Mouse (Mus musculus) midbrain, embryonic 10.5 days (tissue): ENCODE results near the gene Ankrd65. TPM values are rescaled to one million over a fixed set of nuclear protein-coding genes. Genes with fewer than 3 reads are reported as not detected.

Source experiments
- DNase-seq: peaks from one replicate; pipeline ENCODE4 v3.0.0-alpha.2; 2017; ENCODE audit warnings: low spot score
- H3K27ac ChIP-seq: fragments of 300-500 bp; sonication (generic); replicated peaks from 2 replicates; pipeline ENCODE4 v1.5.1; 2016; ENCODE audit warnings: mild to moderate bottlenecking
- H3K27me3 ChIP-seq: fragments of 300-500 bp; sonication (generic); 2 replicates; pipeline ENCODE4 v1.6.1; 2016; ENCODE audit warnings: low read depth, mild to moderate bottlenecking; ENCODE audit not compliant: poor library complexity, severe bottlenecking
- H3K36me3 ChIP-seq: fragments of 300-500 bp; sonication (generic); 2 replicates; pipeline ENCODE4 v1.6.1; 2016; ENCODE audit warnings: mild to moderate bottlenecking, moderate library complexity
- H3K4me1 ChIP-seq: fragments of 300-500 bp; sonication (generic); 2 replicates; pipeline ENCODE4 v1.6.1; 2016
- H3K4me3 ChIP-seq: fragments of 300-500 bp; sonication (generic); 2 replicates; pipeline ENCODE4 v1.5.1; 2016; ENCODE audit warnings: mild to moderate bottlenecking, moderate library complexity
- H3K9me3 ChIP-seq: fragments of 300-500 bp; sonication (generic); replicated peaks from 2 replicates; pipeline ENCODE4 v1.6.1; 2016; ENCODE audit warnings: mild to moderate bottlenecking
- WGBS: fragments of 180-500 bp; shearing (Covaris S2); methylation state at CpG from one replicate; pipeline ENCODE4 v1.1.7; 2016; 5-methylcytosine and 5-hydroxymethylcytosine counted together
- polyA plus RNA-seq: library from polyadenylated mRNA; unstranded; fragments of >200 nt; fragmentation: Nextera tagmentation; extraction: Ambion mirVana; gene quantifications from 2 replicates; pipeline ENCODE4 v1.2.1, GENCODE M21; 2016

Ankrd65 gene
- polyA plus RNA-seq, 1 experiment from 2014 or later, result not detected

GRCm38 (mm10) chr4:155762357-155762756 is 27.9 kb upstream of the Ankrd65 start:
- Histone ChIP-seq H3K9me3 (no peaks in the 10 kb centered on the region), H3K27ac (no peak overlapping the region), H3K4me1 (peaks cover 35% of the 10 kb centered on the region), H3K36me3 (peaks cover 10% of the 10 kb centered on the region), H3K4me3 (peak overlapping the region; percentile 77; the same call in 1 of the 2 replicates), H3K27me3 (no peaks in the 10 kb centered on the region)
- no peak for DNase-seq
- whole genome bisulfite sequencing, result 90% methylated on average over 3 of the region's 3 CpGs

DNA sequence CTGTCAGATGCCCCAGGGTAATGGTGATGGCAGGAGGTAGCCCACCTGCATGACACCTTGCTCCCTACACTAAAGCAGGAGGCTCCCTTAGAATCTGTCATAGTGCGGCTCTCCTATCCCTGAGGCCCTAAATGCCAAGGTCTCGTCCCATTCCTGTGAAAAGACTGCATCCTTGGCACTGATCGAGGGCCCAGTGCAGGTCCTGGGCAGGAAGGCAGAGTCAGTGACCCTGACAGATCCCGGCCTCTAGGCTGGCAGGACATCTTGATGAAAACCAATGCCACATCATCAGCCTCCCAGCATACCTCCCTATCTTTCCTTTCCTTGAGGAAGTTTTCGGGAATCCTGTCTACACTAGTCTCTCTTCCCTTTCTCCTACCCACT is 20.8 kb upstream of the Ankrd65 start:
- DNase-seq, result no peak
- Histone ChIP-seq H3K9me3 (no peaks in the 10 kb centered on the region), H3K27me3 (peaks cover 41% of the 10 kb centered on the region), H3K4me1 (peaks cover 28% of the 10 kb centered on the region), H3K36me3 (no peaks in the 10 kb centered on the region), H3K4me3 (peak overlapping the region; percentile 61), H3K27ac (peak overlapping the region; percentile 91)
- 64% methylated on average over 5 of the region's 5 CpGs for WGBS

- Histone ChIP-seq H3K4me1 (peaks cover 34% of the 10 kb centered on the region), H3K27me3 (peaks cover 46% of the 10 kb centered on the region), H3K27ac (peak overlapping the region; percentile 91), H3K9me3 (no peaks in the 10 kb centered on the region), H3K36me3 (no peaks in the 10 kb centered on the region), H3K4me3 (peak overlapping the region; percentile 61)
- under 1% methylated on average over 37 of the region's 39 CpGs for WGBS
- DNase-seq, result peak; percentile 91
Observed at GRCm38 (mm10) chr4:155769880-155770512, 20.2 kb upstream of the Ankrd65 start.

DNA sequence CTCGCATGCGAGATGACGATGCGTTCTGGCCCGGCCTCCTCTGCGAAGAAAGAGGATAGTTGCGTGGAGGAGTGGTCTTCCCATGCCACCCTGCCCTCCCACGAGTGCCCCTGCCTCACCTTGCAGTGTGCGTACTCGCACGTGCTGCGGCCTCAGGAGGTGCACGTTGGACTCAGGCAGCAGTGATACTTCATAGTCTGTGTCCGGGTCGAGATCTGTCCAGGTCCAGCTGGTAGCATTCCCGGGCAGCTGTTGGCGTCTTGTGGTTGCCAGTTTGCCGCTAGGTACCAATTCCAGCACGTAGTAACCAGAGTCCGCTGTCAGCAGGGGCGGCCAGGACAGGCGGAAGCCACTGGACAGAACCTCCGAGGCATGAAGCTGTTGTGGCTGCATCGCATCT is 19.6 kb upstream of the Ankrd65 start:
- H3K27ac ChIP-seq, result peak overlapping the region; percentile 91
- H3K9me3 ChIP-seq, result no peaks in the 10 kb centered on the region
- peak; percentile 13 for DNase-seq
- peaks cover 53% of the 10 kb centered on the region for H3K27me3 ChIP-seq
- H3K36me3 ChIP-seq, result no peaks in the 10 kb centered on the region
- WGBS, result 45% methylated on average over 24 of the region's 24 CpGs
- peaks cover 40% of the 10 kb centered on the region for H3K4me1 ChIP-seq
- H3K4me3 ChIP-seq, result peak overlapping the region; percentile 61

DNA sequence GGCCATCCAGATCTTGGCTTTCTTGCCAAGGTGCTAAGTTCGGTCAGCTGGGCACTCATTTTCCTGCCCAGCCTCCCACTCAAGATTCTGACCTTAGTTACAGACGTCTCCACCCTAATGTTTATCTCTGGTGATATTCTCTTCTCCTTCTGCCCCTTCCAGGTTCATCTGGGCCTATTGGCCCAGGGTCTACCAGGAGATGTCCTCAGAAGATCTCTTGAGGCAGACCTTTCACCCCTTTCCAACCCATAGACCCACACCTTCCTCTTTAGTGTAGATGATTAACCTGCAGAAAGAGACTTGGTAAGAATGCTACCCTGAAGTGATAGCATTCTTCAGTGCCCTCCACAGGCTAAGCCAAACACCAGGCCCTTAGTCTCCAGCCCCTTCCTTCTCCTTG is 18.5 kb upstream of the Ankrd65 start:
- Histone ChIP-seq H3K4me1 (peaks cover 49% of the 10 kb centered on the region), H3K27ac (no peak overlapping the region), H3K36me3 (no peaks in the 10 kb centered on the region), H3K9me3 (no peaks in the 10 kb centered on the region), H3K4me3 (no peak overlapping the region), H3K27me3 (peaks cover 57% of the 10 kb centered on the region)
- 87% methylated on average over 2 of the region's 2 CpGs for WGBS
- DNase-seq, result no peak

DNA sequence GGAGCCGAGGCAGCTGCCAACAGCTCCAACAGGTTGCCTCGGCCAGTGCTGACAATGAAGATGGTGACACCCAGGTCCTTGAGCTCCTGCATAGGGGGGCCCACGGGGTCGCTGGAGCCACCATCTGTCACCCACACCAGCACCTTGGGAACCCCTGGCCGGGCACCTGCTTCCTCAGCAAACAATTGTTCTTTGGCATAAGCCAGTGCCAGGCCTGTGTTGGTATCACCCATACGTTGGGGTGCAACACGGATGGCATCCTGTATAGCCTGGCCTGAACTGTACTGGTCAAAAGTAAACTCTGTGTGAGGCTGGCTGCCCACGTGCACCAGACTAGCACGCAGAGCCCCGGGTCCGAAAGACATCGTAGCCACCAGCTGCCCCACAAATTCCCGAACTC is 17.5 kb upstream of the Ankrd65 start:
- 91% methylated on average over 13 of the region's 13 CpGs for WGBS
- Histone ChIP-seq H3K27ac (no peak overlapping the region), H3K4me3 (no peak overlapping the region), H3K4me1 (peaks cover 60% of the 10 kb centered on the region), H3K36me3 (no peaks in the 10 kb centered on the region), H3K27me3 (peaks cover 57% of the 10 kb centered on the region), H3K9me3 (no peaks in the 10 kb centered on the region)
- DNase-seq, result no peak

DNA sequence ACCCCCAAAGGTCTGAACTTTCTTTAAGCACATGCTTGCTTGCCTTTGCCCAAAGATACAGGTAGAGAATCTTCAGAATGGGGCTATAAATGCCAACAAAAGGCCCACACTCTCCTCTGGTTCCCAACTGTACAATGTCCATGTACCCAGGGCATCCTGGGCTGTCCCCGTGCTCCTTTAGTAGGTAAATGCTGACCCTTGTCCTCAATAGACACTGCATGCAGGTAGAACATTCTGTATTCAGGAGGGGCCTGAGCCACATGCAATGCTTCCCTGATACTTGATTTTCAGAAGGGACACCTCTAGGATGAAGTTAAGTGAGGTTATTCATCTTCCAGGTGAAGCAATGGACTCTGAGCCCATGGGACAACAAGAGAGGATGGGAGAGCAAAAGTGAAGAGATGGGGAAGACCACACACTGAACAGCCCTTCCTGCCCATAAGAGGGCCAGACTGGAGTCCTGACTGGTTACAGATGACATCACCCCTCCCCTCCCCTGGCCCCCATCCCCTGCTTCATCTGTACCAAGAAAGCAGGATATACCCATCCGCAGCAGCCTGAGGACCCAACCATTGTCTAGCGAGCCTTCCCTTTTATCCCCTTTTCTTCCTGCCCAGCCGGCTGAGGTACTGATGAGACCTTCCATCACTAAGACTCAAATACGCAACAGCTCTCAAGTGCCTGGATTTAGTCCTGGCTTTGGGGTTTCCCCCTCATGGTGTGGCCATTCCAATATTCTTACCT is 16.7 kb upstream of the Ankrd65 start:
- Histone ChIP-seq H3K4me3 (peak overlapping the region; percentile 54), H3K9me3 (no peaks in the 10 kb centered on the region), H3K27me3 (peaks cover 57% of the 10 kb centered on the region), H3K4me1 (peaks cover 62% of the 10 kb centered on the region), H3K36me3 (no peaks in the 10 kb centered on the region), H3K27ac (no peak overlapping the region; the same call in 1 of the 2 replicates)
- WGBS, result 32% methylated on average over 5 of the region's 5 CpGs
- DNase-seq, result no peak

DNA sequence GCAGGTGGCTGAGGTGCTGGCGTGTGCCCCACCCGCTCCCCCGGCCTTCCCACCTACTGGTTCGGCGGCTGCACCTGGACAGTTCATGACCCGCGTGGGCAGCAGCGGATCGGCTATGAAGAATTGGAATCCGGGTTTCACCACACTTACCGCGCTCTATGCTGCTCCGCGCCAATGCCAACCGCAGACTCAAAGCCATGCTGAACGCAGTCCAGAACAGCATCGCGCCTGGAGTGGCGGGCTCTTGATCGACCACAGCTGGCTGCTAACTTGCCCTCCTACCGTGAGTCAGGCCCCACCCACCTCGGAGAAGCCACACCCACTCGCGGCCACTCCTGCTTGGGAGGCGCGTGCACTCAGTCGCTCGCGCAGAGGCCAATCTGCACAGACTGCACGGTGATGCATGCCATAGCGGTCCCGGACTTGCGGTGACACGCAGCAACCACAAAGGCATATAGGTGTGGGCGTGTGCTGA is 15.9 kb upstream of the Ankrd65 start, which contains the start of gene Vwa1:
TSS of gene Vwa1 (minus strand) at position 419 of the 475 bp plus-strand sequence.
- 2% methylated on average over 35 of the region's 35 CpGs for WGBS
- peaks cover 62% of the 10 kb centered on the region for H3K4me1 ChIP-seq
- no peaks in the 10 kb centered on the region for H3K36me3 ChIP-seq
- peaks cover 57% of the 10 kb centered on the region for H3K27me3 ChIP-seq
- H3K27ac ChIP-seq, result peak within 1 kb of the TSS; percentile 63; the same call in 1 of the 2 replicates
- H3K9me3 ChIP-seq, result no peaks in the 10 kb centered on the region
- DNase-seq, result peak; percentile 81
- H3K4me3 ChIP-seq, result peak within 1 kb of the TSS; percentile 54

DNA sequence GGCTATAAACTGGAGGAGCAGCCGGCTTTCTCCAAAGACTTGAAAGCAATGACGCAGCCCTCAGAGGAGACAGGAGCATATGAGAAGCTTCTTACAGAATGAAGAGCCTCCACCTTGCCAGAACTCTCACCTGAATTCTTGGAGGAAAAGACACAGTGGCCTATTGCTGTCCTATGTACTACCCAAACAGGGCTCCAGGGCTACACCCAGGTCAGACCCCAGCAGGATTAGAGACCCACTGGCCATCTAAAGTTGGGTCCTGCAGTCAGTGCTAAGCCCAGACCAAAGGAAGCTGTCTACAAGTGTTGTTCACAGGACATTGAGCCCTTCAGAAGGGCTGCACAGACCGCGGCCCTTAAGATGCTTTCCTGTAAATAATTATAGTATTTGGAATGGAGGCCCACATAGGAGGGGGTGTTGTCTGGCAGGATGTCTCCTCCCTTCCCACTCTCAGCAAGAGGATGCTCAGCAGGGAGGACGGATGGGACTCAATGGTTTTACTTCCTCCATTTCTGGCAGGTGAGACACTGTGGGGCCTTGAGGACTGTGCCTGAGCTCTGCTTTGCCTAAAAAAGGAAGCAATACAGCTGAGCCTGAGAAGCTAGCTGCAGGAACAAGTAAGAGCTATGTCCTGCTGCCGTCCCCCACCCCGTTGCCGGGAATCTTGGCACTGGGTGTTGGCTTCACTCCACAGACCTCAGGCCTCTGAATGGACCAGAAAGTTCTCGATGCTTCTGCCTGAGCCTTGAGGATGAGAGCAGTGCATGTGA is 15.1 kb upstream of the Ankrd65 start:
- peak overlapping the region; percentile 54 for H3K4me3 ChIP-seq

DNA sequence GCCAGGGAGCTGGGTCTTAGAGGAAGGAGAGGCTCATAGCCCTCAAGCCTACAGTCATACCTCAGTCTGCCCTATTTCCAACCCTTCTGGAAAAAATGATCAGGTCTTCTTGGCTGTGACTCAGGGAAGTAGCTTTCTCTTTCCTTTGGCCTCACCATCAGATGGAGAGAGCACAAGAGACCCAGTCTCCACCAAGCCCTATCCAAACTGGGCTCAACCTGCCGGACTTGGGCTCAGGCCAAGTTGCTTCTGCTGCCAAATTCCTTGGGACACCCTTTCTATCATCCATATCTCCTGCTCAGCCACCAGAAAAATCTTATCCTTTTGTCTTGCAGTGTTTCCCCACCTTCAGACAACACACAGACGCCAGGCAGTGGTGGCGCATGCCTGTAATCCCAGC is 14.4 kb upstream of the Ankrd65 start:
- Histone ChIP-seq H3K36me3 (no peaks in the 10 kb centered on the region), H3K4me3 (no peak overlapping the region), H3K4me1 (peaks cover 49% of the 10 kb centered on the region), H3K27ac (peak overlapping the region; percentile 2; the same call in 1 of the 2 replicates), H3K27me3 (peaks cover 52% of the 10 kb centered on the region), H3K9me3 (no peaks in the 10 kb centered on the region)
- 85% methylated on average over 3 of the region's 3 CpGs for WGBS
- no peak for DNase-seq

More for the DNA sequence above, 15.1 kb upstream of the Ankrd65 start:
- WGBS, result 68% methylated on average over 9 of the region's 9 CpGs
- Histone ChIP-seq H3K27me3 (peaks cover 57% of the 10 kb centered on the region), H3K9me3 (no peaks in the 10 kb centered on the region), H3K36me3 (no peaks in the 10 kb centered on the region), H3K4me1 (peaks cover 54% of the 10 kb centered on the region), H3K27ac (peak overlapping the region; percentile 2; the same call in 1 of the 2 replicates)
- DNase-seq, result no peak

- 49% methylated on average over 2 of the region's 2 CpGs for WGBS
- H3K36me3 ChIP-seq, result no peaks in the 10 kb centered on the region
- no peaks in the 10 kb centered on the region for H3K9me3 ChIP-seq
- DNase-seq, result peak; percentile 61
- H3K4me1 ChIP-seq, result peaks cover 51% of the 10 kb centered on the region
- peak overlapping the region; percentile 69 for H3K27ac ChIP-seq
- peaks cover 42% of the 10 kb centered on the region for H3K27me3 ChIP-seq
- H3K4me3 ChIP-seq, result no peak overlapping the region
Observed at GRCm38 (mm10) chr4:155776704-155777335, 13.4 kb upstream of the Ankrd65 start.

DNA sequence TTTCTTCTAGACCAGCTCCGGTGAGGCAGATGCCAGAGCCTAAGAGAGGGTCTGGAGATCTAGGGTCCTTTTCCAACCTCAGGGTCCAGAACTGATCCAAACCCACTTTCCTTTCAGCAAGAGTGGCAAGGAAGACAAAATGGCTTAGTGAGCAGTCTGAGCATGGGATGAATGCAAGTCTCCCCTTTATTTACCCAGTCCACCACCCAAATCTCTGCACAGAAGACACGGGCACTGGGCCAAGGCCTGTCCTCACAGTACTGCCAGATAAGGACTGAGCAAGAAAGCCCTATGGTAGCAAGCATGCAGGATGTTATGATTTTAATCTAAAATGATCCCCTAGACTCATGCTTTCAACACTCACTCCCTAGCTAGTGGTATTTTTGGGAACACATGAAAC is 12.4 kb upstream of the Ankrd65 start:
- WGBS, result 86% methylated on average over 2 of the region's 2 CpGs
- no peaks in the 10 kb centered on the region for H3K36me3 ChIP-seq
- H3K4me3 ChIP-seq, result no peak overlapping the region
- H3K27me3 ChIP-seq, result peaks cover 32% of the 10 kb centered on the region
- H3K4me1 ChIP-seq, result peaks cover 51% of the 10 kb centered on the region
- H3K9me3 ChIP-seq, result no peaks in the 10 kb centered on the region
- DNase-seq, result no peak
- H3K27ac ChIP-seq, result 0 out of 2 replicates have a peak overlapping the region, but pooled peaks have one; percentile 23
